Comparison of ENCODE assay signal across 10 mouse cellular contexts in genomic region chr3:55539811-55540293, GRCm38 (mm10).
DNase-seq lines count a peak whose midpoint lies in the region; ATAC-seq lines count a peak whose summit lies in the region.
"Had no signal": no experiment of that assay in that cellular context is flagged by ENCODE, and none has a peak within 500 bp of the region (broad histone marks: within the 10 kb centered on the region; RNA-seq: fewer than 3 reads in every experiment).

No protein-coding gene starts in this region.

- H3K36me3 ChIP-seq in kidney, embryonic 16.5 days (ENCODE audit: insufficient read depth, low read length) = no peaks in the 10 kb centered on the region
- H3K36me3 ChIP-seq: liver, embryonic 15.5 days had no signal

- peak; percentile 77 for DNase-seq in cerebellum, adult 11-12 months
- no peak for DNase-seq in cerebellum, postnatal 4 days (ENCODE audit: low spot score in 2 of 2)
- DNase-seq in kidney, postnatal 10 days = peak; percentile 42
- DNase-seq in cerebellum, adult 18-20 months = peak; percentile 62 to 65
- peak; percentile 12 to 40 for DNase-seq in heart, postnatal 36 days
- DNase-seq in thymus, postnatal 10 days (ENCODE audit: low spot score in 2 of 2) = no peak
- DNase-seq in adrenal gland, adult 18-20 months (ENCODE audit: low spot score in 2 of 2) = no peak
- DNase-seq: kidney, postnatal 25 days had no signal

- H3K4me1 ChIP-seq in kidney, embryonic 16.5 days (ENCODE audit: insufficient read depth, low read length) = peaks cover 67% of the 10 kb centered on the region

- intact Hi-C loops in heart, postnatal 36 days (cut with DNase I) = no loop called here

- H3K4me3 ChIP-seq in kidney, embryonic 16.5 days (ENCODE audit: low read length) = no peak overlapping the region
- H3K4me3 ChIP-seq: liver, embryonic 15.5 days had no signal

- H3K4me2 ChIP-seq in kidney, embryonic 16.5 days (replicated peaks; ENCODE audit: low read depth, low read length) = no peak overlapping the region
- H3K4me2 ChIP-seq: liver, embryonic 15.5 days had no signal

- ATAC-seq in kidney, embryonic 16.5 days (ENCODE audit: low FRiP score, low TSS enrichment) = no peak

- no peaks in the 10 kb centered on the region for H3K27me3 ChIP-seq in kidney, embryonic 16.5 days (ENCODE audit: insufficient read depth, low read length)
- H3K27me3 ChIP-seq: liver, embryonic 15.5 days had no signal

- no peak overlapping the region for H3K9ac ChIP-seq in kidney, embryonic 16.5 days (replicated peaks; ENCODE audit: low read length)
- H3K9ac ChIP-seq: liver, embryonic 15.5 days had no signal

- WGBS in kidney, embryonic 16.5 days = 75% methylated on average over 12 of the region's 12 CpGs

- no peaks in the 10 kb centered on the region for H3K9me3 ChIP-seq in kidney, embryonic 16.5 days (ENCODE audit: low read length)
- H3K9me3 ChIP-seq: liver, embryonic 15.5 days had no signal

- no peak overlapping the region for H3K27ac ChIP-seq in kidney, embryonic 16.5 days (ENCODE audit: low read length)
- H3K27ac ChIP-seq: liver, embryonic 15.5 days had no signal

Comparison
In these comparisons a context has a peak if more than half of its experiments do, and no peak if none do; other contexts are left out.
1. DNase-seq: peak in cerebellum, adult 11-12 months (single experiment), kidney, postnatal 10 days (single experiment), cerebellum, adult 18-20 months (2 of 2) and heart, postnatal 36 days (2 of 2); none in cerebellum, postnatal 4 days (0 of 2), thymus, postnatal 10 days (0 of 2) and adrenal gland, adult 18-20 months (0 of 2).